Mouse (Mus musculus): Measurements from ENCODE around the gene Ctcfl.

The Ctcfl gene

GRCm38 (mm10) chr2:173119023-173119944 lies at the start of gene Ctcfl:
Gene Ctcfl, minus strand, starts transcription at chr2:173119525.
- in situ Hi-C loops (cut with MboI; ENCODE audit: low pct_unique_long_range_greater_than_20kb in 1 of 2, low sequenced_read_pairs in 2 of 2, unreplicated experiment in 1 of 2) = no loop called here

GRCm38 (mm10) chr2:173168411-173168851 lies 49.1 kb upstream of the Ctcfl start:
- in situ Hi-C loops (cut with MboI; ENCODE audit: low pct_unique_long_range_greater_than_20kb in 1 of 2, low sequenced_read_pairs in 2 of 2, unreplicated experiment in 1 of 2) = no loop called here

GRCm38 (mm10) chr2:173165357-173165756 lies 46.0 kb upstream of the Ctcfl start:
- in situ Hi-C loops (cut with MboI; ENCODE audit: low pct_unique_long_range_greater_than_20kb in 1 of 2, low sequenced_read_pairs in 2 of 2, unreplicated experiment in 1 of 2) = no loop called here

GRCm38 (mm10) chr2:173164946-173165345 lies 45.6 kb upstream of the Ctcfl start:
- in situ Hi-C loops (cut with MboI; ENCODE audit: low pct_unique_long_range_greater_than_20kb in 1 of 2, low sequenced_read_pairs in 2 of 2, unreplicated experiment in 1 of 2) = no loop called here

GRCm38 (mm10) chr2:173164358-173164757 lies 45.0 kb upstream of the Ctcfl start:
- in situ Hi-C loops (cut with MboI; ENCODE audit: low pct_unique_long_range_greater_than_20kb in 1 of 2, low sequenced_read_pairs in 2 of 2, unreplicated experiment in 1 of 2) = no loop called here

GRCm38 (mm10) chr2:173163380-173163779 lies 44.1 kb upstream of the Ctcfl start:
- in situ Hi-C loops (cut with MboI; ENCODE audit: low pct_unique_long_range_greater_than_20kb in 1 of 2, low sequenced_read_pairs in 2 of 2, unreplicated experiment in 1 of 2) = no loop called here

- in situ Hi-C loops (cut with MboI; ENCODE audit: low pct_unique_long_range_greater_than_20kb in 1 of 2, low sequenced_read_pairs in 2 of 2, unreplicated experiment in 1 of 2) = no loop called here
Observed at GRCm38 (mm10) chr2:173159354-173160311, 40.3 kb upstream of the Ctcfl start.

- in situ Hi-C loops (cut with MboI; ENCODE audit: low pct_unique_long_range_greater_than_20kb in 1 of 2, low sequenced_read_pairs in 2 of 2, unreplicated experiment in 1 of 2) = no loop called here
Observed at GRCm38 (mm10) chr2:173158390-173159055, 39.2 kb upstream of the Ctcfl start.

- in situ Hi-C loops (cut with MboI; ENCODE audit: low pct_unique_long_range_greater_than_20kb in 1 of 2, low sequenced_read_pairs in 2 of 2, unreplicated experiment in 1 of 2) = no loop called here
Observed at GRCm38 (mm10) chr2:173157871-173158270, 38.5 kb upstream of the Ctcfl start.

GRCm38 (mm10) chr2:173157376-173157775 lies 38.1 kb upstream of the Ctcfl start:
- in situ Hi-C loops (cut with MboI; ENCODE audit: low pct_unique_long_range_greater_than_20kb in 1 of 2, low sequenced_read_pairs in 2 of 2, unreplicated experiment in 1 of 2) = no loop called here

- in situ Hi-C loops (cut with MboI; ENCODE audit: low pct_unique_long_range_greater_than_20kb in 1 of 2, low sequenced_read_pairs in 2 of 2, unreplicated experiment in 1 of 2) = no loop called here
Observed at GRCm38 (mm10) chr2:173156923-173157322, 37.6 kb upstream of the Ctcfl start.

GRCm38 (mm10) chr2:173155907-173156306 lies 36.6 kb upstream of the Ctcfl start:
- in situ Hi-C loops (cut with MboI; ENCODE audit: low pct_unique_long_range_greater_than_20kb in 1 of 2, low sequenced_read_pairs in 2 of 2, unreplicated experiment in 1 of 2) = no loop called here

GRCm38 (mm10) chr2:173154962-173155361 lies 35.6 kb upstream of the Ctcfl start:
- in situ Hi-C loops (cut with MboI; ENCODE audit: low pct_unique_long_range_greater_than_20kb in 1 of 2, low sequenced_read_pairs in 2 of 2, unreplicated experiment in 1 of 2) = no loop called here

GRCm38 (mm10) chr2:173154513-173154912 lies 35.2 kb upstream of the Ctcfl start:
- in situ Hi-C loops (cut with MboI; ENCODE audit: low pct_unique_long_range_greater_than_20kb in 1 of 2, low sequenced_read_pairs in 2 of 2, unreplicated experiment in 1 of 2) = no loop called here

GRCm38 (mm10) chr2:173153266-173153665 lies 33.9 kb upstream of the Ctcfl start:
- in situ Hi-C loops (cut with MboI; ENCODE audit: low pct_unique_long_range_greater_than_20kb in 1 of 2, low sequenced_read_pairs in 2 of 2, unreplicated experiment in 1 of 2) = no loop called here

- in situ Hi-C loops (cut with MboI; ENCODE audit: low pct_unique_long_range_greater_than_20kb in 1 of 2, low sequenced_read_pairs in 2 of 2, unreplicated experiment in 1 of 2) = no loop called here
Observed at GRCm38 (mm10) chr2:173152436-173153151, 33.3 kb upstream of the Ctcfl start, which contains the start of gene Pck1. Gene Pck1, plus strand, starts transcription at chr2:173153048.

- in situ Hi-C loops (cut with MboI; ENCODE audit: low pct_unique_long_range_greater_than_20kb in 1 of 2, low sequenced_read_pairs in 2 of 2, unreplicated experiment in 1 of 2) = no loop called here
Observed at GRCm38 (mm10) chr2:173151784-173152284, 32.5 kb upstream of the Ctcfl start.

GRCm38 (mm10) chr2:173151352-173151751 lies 32.0 kb upstream of the Ctcfl start:
- in situ Hi-C loops (cut with MboI; ENCODE audit: low pct_unique_long_range_greater_than_20kb in 1 of 2, low sequenced_read_pairs in 2 of 2, unreplicated experiment in 1 of 2) = no loop called here
